Mouse (Mus musculus): ENCODE data around the gene Orai2.

- no peak for TF ChIP-seq MAFK (IDR thresholded peaks at IDR 0.05; ENCODE audit: insufficient read depth, low read depth, low read length)
- no peak for TF ChIP-seq ZC3H11A (IDR thresholded peaks at IDR 0.05; ENCODE audit: borderline replicate concordance, low read depth, low read length)
Measured at GRCm38 (mm10) chr5:136173606-136174463, 3.3 kb upstream of the Orai2 start.

All from ES-E14 (cell line).